Mouse (Mus musculus) lung, adult 2 months (tissue): ENCODE results near the gene Tmem189. TPM values are rescaled to one million over a fixed set of nuclear protein-coding genes. Genes with fewer than 3 reads are reported as not detected.

Experiments
- DNase-seq: peaks from one replicate; pipeline ENCODE4 v3.0.0; 2022
- H3K4me1 ChIP-seq: fragments of 200-500 bp; 2 replicates; pipeline ENCODE4 v1.6.1; 2011; ENCODE audit warnings: low read length; ENCODE audit not compliant: control insufficient read depth, insufficient read depth
- H3K4me3 ChIP-seq: fragments of 200-500 bp; replicated peaks from 2 replicates; pipeline ENCODE3; 2011; ENCODE audit warnings: low read depth, mild to moderate bottlenecking, control low read depth, low read length; ENCODE audit errors: extremely low read depth
- CTCF ChIP-seq: fragments of 200-500 bp; IDR thresholded peaks from 2 replicates; pipeline ENCODE4 v1.5.1; 2011; ENCODE audit warnings: mild to moderate bottlenecking, low read length, control low read depth; ENCODE audit not compliant: insufficient read depth
- POLR2A ChIP-seq: fragments of 200-500 bp; IDR thresholded peaks from 2 replicates; pipeline ENCODE4 v1.6.1; 2011; ENCODE audit warnings: low read depth, mild to moderate bottlenecking, control low read depth, low read length, borderline replicate concordance; ENCODE audit errors: extremely low read depth
- WGBS: fragments of 180-500 bp; shearing (Covaris S2); methylation state at CpG from one replicate; pipeline ENCODE4 v1.1.7; 2018; 5-methylcytosine and 5-hydroxymethylcytosine counted together
- polyA plus RNA-seq: library from polyadenylated mRNA; depleted of rRNA; stranded (reverse); fragments of >200 nt; gene quantifications from 2 replicates; pipeline ENCODE4 v1.2.3, GENCODE M21; 2012

Gene Tmem189
- polyA plus RNA-seq, 1 experiment, result 113 TPM

- 58% methylated on average over 11 of the region's 11 CpGs for WGBS
- TF ChIP-seq CTCF (no peak), POLR2A (no peak)
- Histone ChIP-seq H3K4me3 (no peak overlapping the region), H3K4me1 (no peaks in the 10 kb centered on the region; the same call in 1 of the 2 replicates)
- DNase-seq, result peak; percentile 39
These were observed 1.9 kb downstream of the Tmem189 start for GRCm38 (mm10) chr2:167687651-167688101.

- TF ChIP-seq POLR2A, result no peak
- Histone ChIP-seq H3K4me1 (no peaks in the 10 kb centered on the region; the same call in 1 of the 2 replicates), H3K4me3 (no peak overlapping the region)
- no peak for DNase-seq
- 87% methylated on average over 4 of the region's 4 CpGs for WGBS
These were observed 2.4 kb downstream of the Tmem189 start for GRCm38 (mm10) chr2:167687250-167687586.

- TF ChIP-seq CTCF (no peak), POLR2A (no peak)
- H3K4me1 ChIP-seq, result no peaks in the 10 kb centered on the region
- DNase-seq, result no peak
- 70% methylated on average over 16 of the region's 16 CpGs for WGBS
- no peak overlapping the region for H3K4me3 ChIP-seq
These were observed 3.0 kb downstream of the Tmem189 start for GRCm38 (mm10) chr2:167686382-167687249.

- 78% methylated on average over 3 of the region's 3 CpGs for WGBS
These were observed 3.8 kb downstream of the Tmem189 start for GRCm38 (mm10) chr2:167685865-167686264.

GRCm38 (mm10) chr2:167685137-167685536, 4.5 kb downstream of the Tmem189 start:
- Histone ChIP-seq H3K4me3 (no peak overlapping the region), H3K4me1 (no peaks in the 10 kb centered on the region)
- peak; percentile 97 for DNase-seq
- peak; percentile 100 for TF ChIP-seq CTCF
- no peak for TF ChIP-seq POLR2A
- 6% methylated on average over 8 of the region's 8 CpGs for WGBS

More at GRCm38 (mm10) chr2:167685865-167686264, 3.8 kb downstream of the Tmem189 start:
- TF ChIP-seq POLR2A (no peak), CTCF (no peak)
- no peak for DNase-seq
- Histone ChIP-seq H3K4me1 (no peaks in the 10 kb centered on the region), H3K4me3 (no peak overlapping the region)

- Histone ChIP-seq H3K4me3 (no peak overlapping the region), H3K4me1 (peaks cover 2% of the 10 kb centered on the region; the same call in 1 of the 2 replicates)
- no peak for DNase-seq
- WGBS, result 79% methylated on average over 3 of the region's 3 CpGs
- TF ChIP-seq CTCF (no peak), POLR2A (no peak)
These were observed 5.9 kb downstream of the Tmem189 start for GRCm38 (mm10) chr2:167683721-167684120.

GRCm38 (mm10) chr2:167680657-167681056, 9.0 kb downstream of the Tmem189 start:
- H3K4me3 ChIP-seq, result no peak overlapping the region
- WGBS, result 39% methylated on average over 5 of the region's 5 CpGs
- peak; percentile 58 for DNase-seq
- peak; percentile 63 for TF ChIP-seq CTCF
- TF ChIP-seq POLR2A, result no peak
- peaks cover 2% of the 10 kb centered on the region; the same call in 1 of the 2 replicates for H3K4me1 ChIP-seq

GRCm38 (mm10) chr2:167679902-167680430, 9.7 kb downstream of the Tmem189 start:
- Histone ChIP-seq H3K4me1 (peaks cover 2% of the 10 kb centered on the region; the same call in 1 of the 2 replicates), H3K4me3 (no peak overlapping the region)
- DNase-seq, result peak; percentile 82
- under 1% methylated on average over 13 of the region's 13 CpGs for WGBS
- TF ChIP-seq CTCF, result peak; percentile 93
- no peak for TF ChIP-seq POLR2A

- DNase-seq, result no peak
- Histone ChIP-seq H3K4me1 (peaks cover 2% of the 10 kb centered on the region; the same call in 1 of the 2 replicates), H3K4me3 (no peak overlapping the region)
- peak; percentile 43 for TF ChIP-seq CTCF
- TF ChIP-seq POLR2A, result no peak
- 56% methylated on average over 5 of the region's 5 CpGs for WGBS
These were observed 11.0 kb downstream of the Tmem189 start for GRCm38 (mm10) chr2:167678600-167678999.
